Mouse (Mus musculus): ENCODE measurements around the gene Kiz. TPM values are rescaled to one million over a fixed set of nuclear protein-coding genes. Genes with fewer than 3 reads are reported as not detected.

Gene Kiz
- total RNA-seq, 4 experiments from 2014 or later, result 39.3 to 55.2 (median 50.1) TPM

DNA sequence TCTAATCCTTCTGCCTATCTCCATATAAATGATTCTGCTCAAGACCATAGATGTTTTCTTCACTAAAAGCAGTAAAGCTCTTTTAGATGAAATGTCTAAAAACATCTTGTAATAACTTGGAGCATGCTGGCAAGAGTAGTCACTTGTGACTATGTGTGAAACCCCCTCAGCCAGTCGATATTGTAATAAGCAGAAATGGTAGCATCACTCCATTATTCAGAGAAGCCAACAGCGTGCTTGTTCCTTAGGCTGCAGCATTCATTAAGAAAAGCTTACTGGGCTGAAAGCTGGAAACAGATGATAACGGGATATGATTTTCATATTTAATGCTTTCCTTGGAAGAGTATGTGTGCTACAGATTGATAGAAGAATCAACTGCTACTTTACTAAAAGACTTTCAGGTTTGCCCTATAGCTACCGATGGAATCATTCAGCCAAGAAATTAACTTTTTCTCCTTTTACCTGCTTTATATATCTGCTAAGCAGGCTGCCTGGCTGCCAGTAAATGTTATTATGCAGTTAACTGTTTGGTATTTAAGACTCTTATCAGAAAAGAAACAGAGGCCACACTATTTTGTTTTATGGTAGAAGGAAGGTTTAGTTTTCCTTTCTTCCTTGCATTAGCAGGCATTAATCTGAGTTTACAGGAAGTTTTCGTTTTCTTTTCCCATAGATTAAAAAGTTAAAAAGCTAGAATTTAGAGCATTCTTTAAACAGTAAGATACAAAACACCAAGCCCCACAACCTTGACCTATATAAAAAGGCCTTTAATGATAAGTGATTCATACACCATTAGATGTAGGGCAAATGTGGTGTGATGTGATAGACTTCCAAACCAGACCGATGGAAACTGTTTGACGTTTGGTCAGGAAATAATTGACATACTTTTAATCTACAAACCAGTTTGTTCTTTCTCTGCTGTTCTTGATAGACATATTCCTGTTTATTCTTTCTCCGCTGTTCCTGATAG is 15.9 kb downstream of the Kiz start:
- no peak for DNase-seq

DNA sequence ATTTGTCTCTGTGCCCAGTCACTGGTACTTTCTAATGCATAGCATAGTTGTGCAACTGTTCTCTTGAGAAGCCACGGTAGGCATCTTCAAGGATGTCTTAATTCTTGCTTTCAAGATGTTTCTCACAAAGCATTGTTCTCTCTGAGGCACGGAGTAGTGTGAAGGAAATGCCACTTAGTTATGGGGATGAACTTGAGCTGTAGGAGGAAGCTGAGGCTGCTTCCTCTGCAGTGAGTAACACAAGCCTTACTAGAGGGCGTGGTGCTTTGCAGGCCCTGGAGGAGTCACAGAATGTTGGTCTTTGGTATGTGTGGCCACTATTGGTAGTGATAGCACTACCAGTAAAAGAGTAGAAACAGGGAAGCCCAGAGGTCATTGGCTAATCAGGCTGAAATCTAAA is 17.0 kb downstream of the Kiz start:
- no peak for DNase-seq

DNA sequence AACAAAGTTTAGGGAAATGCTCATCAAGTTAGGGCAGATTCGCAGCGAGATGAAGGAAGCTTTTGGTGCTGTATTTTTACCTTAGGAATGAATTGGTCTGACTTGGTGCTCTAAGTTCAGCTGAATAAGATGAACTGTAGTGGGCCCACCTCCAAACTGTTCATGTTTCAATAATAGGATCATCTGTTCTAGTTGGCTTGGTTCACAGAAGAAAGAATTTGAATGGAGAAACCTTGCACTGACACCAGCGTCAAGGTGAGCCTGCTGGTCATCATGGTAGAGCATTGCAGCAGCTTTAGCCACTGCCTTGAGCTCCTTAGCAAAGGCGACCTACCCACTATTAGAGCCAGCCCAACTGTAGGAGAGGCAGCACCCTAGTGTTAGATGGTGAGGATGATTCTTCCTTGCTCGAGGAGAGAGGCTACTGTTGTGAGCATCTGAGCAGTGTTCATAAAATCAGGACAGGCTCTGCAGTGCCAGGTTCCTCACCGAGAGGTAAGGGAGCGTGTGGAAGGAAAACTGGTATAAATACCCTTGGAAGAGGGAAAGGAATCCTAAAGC is 18.3 kb downstream of the Kiz start:
- no peak for DNase-seq

DNA sequence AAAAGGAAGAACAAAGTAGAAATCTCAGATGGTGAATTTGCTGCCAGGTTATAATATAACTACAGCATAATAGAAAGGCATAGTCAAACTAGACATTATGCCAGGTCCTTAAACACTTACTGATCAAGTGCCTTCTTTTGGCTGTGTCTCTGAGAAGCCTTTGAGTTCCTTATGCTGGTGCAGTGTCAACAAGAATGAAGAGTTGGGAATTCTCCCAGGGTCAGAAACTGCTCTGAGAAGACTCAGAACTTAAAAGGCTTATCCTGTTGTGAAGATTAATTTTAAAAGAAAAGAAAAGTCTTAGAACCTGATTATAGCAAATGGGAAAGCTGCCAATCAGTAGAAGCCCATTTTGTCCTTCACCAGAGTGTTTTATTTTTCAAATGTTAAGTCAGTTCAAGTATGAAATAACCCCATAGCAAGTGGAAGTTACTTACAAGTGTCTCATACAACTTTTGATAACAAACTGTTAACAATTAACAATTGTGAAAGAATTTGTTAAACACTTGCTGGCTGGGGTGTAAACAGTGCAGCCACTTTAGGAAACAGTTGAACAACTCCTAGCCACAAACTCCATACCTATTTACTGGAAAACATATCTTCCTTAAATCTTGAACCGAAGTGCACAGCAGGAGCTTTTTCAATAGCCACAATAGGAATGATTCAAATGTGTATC is 21.9 kb downstream of the Kiz start:
- DNase-seq, result no peak

DNA sequence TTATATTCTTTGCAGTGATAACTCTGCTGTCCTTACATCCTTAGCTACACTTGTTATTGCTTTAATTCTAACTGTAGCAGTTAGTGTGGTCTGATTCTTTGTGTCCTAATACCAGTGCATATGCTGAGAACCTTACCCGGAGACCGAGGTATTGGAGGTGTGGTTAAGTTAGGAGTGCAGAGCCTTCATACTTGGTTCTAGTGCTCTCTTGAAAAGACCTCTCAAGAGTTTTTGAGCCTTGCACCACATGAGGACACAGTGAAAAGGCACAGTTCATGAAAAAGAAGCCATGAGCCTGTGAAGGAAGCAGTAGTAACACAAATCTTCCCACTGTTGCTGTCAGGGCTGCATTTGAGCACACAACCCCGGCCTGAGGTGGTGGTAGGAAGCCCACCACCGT is 26.0 kb downstream of the Kiz start:
- DNase-seq, result no peak

DNA sequence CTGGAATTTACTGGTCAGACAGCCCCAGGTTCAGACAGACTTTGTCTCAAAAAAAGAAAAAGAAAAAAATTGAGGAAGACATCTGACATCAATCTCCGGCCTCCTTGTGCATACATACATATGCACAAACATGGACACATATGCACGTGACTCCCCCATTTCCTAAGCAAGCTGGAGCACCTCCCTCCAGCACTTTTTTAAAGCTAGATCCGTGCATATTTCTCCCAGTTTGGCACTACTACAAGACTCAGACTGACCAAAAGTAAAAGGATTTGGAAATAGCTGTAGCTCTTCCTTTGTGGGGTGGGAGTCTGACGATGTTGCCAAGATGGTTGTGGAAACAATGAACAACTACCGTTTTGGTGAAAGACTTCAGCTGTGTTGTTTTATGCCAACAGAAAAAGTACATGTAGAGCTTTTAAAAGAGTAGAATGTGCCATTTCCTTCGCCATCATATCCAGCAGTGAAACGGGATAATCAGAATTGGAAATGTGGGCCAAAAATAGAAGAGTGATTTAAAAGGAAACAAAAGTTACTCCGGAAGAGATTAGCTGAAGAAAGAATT is 28.7 kb downstream of the Kiz start:
- no peak for DNase-seq

DNA sequence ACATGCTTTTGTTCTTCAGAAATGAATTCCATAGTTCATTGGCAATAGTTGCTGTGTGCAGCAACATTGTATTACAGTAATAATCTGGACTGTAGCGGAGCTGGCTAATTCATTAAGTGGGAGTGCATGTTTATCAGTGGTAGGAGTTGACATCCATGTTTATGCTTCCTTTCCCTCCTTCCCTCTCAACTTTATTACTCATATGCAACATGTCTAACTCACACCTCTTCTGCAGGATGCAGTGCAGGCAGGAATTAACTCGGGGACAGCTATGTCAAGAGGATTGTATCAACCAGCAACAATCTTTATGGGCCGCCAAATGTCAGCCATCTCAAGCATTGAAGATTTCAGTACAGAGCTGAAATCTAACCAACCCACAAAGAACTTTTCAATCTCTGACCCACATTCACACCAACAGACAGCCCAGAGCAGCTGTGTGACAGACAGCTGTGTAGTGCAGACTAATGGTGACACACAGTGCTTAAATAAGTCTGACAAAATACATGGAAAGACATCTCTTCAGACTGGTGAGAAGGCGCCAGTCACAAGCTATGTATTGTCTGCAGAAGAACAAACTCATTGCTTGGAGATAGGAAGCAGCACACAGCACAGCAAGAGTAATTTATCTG is 33.2 kb downstream of the Kiz start:
- no peak for DNase-seq

DNA sequence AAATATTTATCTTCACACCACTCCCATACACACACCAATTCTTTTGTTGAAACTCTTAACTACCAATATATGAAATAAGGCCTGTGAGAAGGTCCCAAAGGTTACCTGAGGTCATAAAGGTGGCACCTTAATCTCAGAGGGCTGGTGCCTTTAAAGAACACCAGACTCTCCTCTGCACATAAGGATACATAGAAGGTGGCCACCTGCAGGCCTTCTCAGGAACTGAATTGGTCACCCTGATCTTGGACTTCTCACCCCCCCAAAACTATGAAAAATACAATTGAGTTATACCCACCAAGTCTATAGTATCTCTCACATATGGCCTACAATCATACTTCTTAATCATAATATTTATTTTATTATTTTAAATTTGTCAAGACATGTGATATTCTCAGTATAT is 43.3 kb downstream of the Kiz start:
- no peak for DNase-seq

DNA sequence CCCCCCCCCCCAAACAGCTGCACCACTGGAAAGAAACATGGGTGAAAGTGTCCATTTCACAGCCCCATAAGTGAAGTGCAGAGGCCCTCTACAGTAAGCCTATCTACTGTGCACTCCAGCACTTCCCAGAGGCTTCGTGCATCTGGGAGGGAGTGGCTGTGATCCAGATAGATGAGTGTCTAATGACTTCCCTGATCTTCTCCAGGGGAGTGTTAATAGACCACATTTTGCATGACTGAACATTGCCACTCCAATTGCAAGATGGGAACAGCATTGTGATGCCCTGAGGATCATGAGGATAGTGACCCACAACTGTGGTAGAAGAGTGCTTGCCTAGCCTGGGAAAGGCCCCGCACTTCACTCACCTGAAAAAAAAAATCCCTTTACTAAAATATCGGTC is 60.4 kb downstream of the Kiz start:
- DNase-seq, result no peak

DNA sequence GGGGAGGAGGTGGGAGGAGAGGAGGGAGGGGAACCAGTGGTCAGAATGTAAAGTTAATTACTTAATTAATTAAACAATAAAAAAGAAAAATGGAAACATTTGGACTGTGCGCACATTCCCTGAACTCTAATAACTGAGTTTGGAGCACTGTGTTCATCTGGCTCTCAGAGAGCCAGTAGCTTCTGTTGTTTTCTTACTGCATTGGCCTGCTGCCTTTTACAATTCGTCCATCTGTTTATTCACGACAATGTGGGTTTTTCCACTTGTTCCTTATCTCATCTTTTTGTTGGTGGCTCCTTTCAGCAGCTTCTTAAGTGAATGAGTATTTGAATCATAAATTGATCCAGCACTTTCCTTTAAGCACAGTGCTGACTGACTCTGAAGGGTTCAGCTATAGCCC is 62.1 kb downstream of the Kiz start:
- no peak for DNase-seq

DNA sequence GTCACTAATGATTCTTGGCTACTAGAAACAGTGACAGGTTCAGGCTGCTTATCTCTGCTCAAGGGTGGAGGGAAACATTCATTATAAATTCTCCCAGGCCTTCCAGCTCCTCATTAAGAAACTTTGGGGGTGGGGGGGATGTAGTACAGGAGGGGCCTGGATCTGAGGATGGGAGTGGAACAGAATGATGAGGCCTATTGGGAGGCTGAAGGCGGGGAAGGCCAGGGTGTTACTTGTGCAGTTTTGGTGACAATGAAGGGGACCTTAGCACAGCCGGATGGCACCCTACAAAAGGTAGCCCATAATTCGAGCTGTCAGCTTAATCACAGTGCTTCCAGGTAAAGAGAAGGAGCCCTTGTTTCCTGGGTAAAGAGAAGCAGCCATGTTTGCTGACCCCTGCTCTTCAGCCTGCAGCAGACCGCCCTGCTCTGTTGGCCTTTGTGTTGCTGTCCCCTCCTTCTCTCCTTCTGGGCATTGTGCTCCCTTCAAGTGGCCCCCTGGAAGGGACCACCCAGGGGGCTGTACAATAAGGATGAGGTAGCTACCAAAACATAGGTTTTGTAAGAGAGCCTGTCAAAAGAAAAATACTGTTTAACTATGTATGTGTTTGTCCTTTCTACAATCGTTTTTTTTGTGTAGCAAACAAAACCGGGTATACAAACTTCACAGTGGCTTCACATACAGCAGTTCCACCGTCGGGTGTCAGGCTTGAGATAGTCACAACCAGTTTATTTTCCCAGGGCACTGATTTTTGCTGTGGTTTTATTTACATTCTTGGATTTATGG is 64.9 kb downstream of the Kiz start:
- no peak for DNase-seq

DNA sequence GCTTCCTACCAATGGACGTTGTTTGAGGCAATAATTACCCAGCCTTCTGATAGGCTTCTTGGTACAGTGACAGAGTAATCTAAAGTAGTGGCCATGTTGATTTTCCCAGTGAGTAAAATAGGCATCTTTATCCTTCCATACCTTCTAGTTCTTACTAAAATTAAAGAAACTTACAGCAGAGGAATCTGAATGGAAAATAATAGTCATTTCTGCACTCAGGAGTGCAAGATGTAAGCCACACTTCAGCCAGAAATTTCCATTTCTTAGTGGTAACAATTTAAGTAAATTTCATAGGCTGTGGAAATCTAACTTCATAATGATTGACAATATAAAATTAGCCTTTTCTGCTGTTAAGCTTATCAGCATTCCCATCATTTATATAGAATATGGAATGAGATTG is 69.6 kb downstream of the Kiz start:
- DNase-seq, result no peak

DNA sequence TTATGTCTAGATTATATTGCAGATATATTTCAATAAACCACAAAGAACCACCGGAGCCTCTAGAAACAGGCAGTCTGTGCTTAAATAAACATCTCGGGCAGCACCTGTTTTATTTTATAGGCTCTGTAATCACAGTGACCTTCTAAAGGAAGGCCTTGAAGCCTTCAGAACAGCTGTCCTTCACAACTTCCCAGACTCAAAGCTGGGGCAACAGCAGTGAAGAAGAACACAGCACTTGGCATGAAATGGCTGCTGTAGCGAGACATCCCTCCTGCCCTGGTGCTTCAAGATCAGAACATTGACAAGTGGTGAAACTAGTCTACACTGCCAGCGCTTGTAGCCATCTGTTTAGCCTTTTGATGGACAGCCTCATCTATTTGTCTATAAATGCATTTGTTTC is 70.2 kb downstream of the Kiz start:
- DNase-seq, result peak; percentile 9

DNA sequence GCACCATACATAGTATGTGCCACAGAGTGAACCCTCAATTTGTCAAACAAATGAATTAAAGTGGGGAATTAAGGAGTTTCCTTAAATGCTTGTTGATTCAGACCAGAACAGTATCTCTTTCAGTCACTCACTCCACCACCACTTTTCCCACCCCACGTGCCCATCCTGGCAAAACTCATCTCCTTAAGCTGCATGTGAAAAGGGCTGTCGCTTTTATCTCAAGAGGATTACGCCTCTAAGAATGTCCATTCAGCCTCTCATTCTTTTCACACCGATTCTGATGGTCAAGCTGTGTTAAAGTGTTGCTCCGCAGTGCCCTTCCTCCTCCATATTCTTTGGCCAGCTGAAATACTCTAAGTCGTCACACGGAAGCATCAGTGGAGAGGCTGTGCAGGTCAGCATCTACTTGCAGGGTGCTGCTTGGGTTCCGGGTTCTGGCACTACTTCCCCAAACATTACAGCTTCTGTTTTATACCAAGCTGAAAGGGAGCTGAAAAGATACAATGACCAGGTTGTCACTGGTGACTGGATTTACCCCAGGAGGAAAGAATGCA is 92.6 kb downstream of the Kiz start:
- DNase-seq, result no peak

DNA sequence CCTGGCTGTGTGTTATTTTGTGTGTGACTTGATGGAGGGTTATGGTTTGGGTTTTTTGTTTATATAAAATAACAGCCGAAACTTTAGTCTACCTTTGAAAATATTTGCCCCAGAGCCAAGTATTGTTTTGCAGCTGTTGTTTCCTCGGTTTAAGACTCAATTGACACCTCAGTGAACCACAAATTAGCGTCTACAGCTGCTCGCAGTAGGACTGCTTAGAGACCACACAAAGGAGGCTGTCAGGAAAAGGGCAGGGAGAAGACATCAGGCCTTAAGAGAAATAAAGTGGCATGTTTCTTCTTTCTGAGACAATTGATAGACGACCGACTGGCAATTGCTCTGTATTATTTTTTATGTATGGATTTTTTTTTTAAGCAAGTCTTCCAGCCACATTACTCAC is 100.7 kb downstream of the Kiz start:
- DNase-seq, result no peak

DNA sequence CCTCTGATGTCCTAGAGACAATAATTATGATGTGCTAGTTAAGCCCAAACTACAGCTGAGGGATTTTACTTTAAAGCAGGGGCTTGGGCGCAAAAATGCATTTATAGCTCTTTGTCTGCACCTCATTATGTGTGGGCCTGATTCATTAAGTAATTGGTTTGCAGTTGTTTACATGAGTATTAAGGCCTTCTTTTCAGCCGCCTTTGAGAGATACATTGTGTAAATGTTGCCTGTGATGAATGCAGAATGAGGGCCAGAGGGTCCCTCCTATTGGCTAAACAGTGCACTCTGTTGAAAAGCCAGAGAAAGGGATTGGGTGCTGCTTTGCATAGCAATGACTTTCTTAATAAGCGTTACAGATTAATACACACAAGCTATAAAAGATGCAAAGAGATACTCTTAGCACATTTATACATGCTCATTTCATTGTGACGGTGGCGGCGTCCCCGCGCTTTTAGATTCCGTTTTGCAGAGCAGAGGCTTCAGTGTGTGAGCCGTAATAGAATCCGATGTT is 102.8 kb downstream of the Kiz start:
- no peak for DNase-seq

DNA sequence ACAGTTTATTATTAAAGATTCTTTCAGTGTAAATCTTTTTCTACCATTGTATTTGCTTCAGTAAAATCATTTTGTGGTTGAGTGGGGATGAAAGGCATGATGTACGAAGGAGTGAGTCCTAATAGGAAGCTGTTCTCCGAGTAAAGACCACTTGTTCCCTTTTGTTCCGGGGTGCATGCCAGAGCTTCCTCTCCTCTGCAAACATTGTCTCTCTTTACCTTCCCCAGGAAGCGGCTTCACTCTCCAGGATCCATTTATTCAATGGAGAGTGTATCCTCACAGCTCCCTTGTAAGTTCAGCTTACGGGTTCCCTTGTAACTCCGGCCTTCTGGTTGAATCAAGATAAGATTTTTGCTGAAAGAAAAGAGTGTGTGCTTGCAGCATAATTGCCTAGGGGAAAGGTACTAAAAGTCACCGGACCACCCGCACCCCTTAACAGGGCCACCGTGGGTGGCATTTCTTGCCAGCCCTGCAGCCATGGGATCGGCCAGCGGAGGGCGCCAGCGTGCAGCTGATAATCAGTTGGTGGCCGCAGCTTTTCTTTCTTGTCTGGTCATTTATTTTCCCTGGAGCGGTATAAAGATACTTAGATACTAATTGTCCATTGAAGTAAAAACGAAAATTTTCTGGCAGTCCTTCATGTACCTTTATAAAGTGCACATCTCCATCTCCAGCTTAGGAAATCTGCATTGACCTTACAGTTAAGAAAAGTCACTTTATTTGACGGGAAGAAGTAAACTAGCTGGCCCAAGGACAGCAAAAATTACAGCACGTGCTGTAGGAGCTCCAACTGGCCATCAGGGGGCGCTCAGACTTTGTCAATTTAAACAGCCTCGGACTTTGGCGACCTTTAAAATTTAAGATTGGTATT is 103.5 kb downstream of the Kiz start:
- peak; percentile 53 for DNase-seq

DNA sequence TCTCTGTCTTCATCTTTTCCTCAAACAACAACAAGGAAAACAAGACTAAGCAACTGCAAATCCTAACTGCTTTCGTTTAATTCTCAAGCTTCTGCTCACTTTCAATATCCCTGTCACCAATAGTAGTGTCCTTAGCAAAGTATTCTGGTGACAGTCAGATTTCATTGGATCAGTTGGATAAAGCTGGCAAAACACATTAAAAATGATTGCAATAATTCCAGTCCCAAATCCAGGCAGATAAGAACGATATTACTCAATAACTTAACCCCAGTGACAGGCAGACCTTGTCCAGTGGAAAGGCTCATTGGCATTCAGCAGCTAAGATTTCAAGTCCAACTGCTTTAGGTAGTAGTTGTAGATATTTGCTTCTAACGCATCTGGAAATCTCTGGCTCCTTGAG is 119.4 kb downstream of the Kiz start:
- DNase-seq, result no peak

DNA sequence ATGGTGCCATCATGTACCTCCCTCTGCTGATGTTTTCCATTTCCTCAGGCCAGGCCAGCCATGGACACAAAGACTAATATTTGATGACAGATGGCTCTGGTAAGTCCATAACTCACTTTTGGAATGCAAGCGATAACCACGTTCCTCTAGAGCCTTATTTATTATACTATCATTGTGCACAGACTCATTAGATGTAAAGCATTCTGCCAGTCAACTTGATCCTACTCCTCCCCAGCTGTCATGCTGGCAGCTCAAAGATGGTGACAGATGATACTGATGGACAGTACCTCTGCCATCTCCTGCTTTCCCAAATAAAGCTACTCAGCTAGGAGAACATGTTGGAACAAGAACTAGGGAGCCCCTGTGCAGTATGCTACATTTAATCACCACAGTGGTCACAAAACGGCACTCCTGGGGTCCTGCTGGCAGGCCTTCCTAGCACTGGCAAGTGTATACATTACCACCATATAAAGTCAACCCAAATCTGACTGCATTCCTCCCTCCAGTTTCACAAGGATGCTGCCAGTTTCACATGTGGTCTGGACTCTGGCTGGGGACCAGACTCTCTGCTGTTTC is 119.9 kb downstream of the Kiz start:
- DNase-seq, result no peak

DNA sequence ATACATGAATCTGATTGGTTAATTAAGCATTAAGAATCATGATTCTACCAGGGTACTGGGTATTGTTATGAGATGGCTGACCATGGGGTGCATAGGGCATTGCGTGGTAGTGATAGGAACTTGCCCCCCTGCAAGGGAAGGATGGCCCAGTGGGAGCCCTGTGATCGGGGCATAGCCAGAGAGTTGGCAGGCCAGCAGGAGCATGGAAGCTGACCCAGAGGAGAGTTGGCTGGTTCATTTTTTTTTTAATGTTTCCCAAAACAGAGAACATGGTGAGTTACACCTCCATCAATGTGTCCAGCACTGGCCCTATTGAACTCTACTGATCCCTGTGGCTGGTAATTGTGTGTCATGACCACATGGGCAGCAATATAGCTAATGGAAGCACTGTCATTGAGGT is 127.1 kb downstream of the Kiz start:
- DNase-seq, result no peak

Measured in adrenal gland, adult 8-10 months (tissue).